Mouse (Mus musculus) myocyte (in vitro differentiated cells): ENCODE measurements around the gene Abt1. TPM values are rescaled to one million over a fixed set of nuclear protein-coding genes. Genes with fewer than 3 reads are reported as not detected.

Experiments used
- H3K27me3 ChIP-seq: one replicate; pipeline ENCODE4 v1.6.1; 2011; ENCODE audit not compliant: control insufficient read depth, insufficient read depth, insufficient read length
- H3K36me3 ChIP-seq: one replicate; pipeline ENCODE4 v1.6.1; 2011; ENCODE audit not compliant: control insufficient read depth, insufficient read depth
- H3K4me2 ChIP-seq: one replicate; pipeline ENCODE4 v1.6.1; 2011; ENCODE audit warnings: low read depth, control low read depth
- H3K4me3 ChIP-seq: one replicate; pipeline ENCODE4 v1.5.1; 2011; ENCODE audit warnings: mild to moderate bottlenecking, control low read depth, moderate library complexity
- H3K79me2 ChIP-seq: one replicate; pipeline ENCODE4 v1.6.1; 2011; ENCODE audit not compliant: control insufficient read depth, insufficient read depth
- H3ac ChIP-seq: one replicate; pipeline ENCODE4 v1.6.1; 2011; ENCODE audit not compliant: control insufficient read depth, insufficient read length
- CEBPB ChIP-seq: IDR thresholded peaks from 2 replicates; pipeline ENCODE4 v1.6.1; 2011; ENCODE audit warnings: mild to moderate bottlenecking, moderate library complexity; ENCODE audit not compliant: poor library complexity, insufficient read depth, severe bottlenecking
- E2F4 ChIP-seq: IDR thresholded peaks from one replicate; pipeline ENCODE4 v1.6.1; 2011; ENCODE audit warnings: mild to moderate bottlenecking, control low read depth, moderate library complexity; ENCODE audit not compliant: insufficient read depth
- MAX ChIP-seq: IDR thresholded peaks from one replicate; pipeline ENCODE4 v1.6.1; 2011; ENCODE audit warnings: low read depth, mild to moderate bottlenecking, control low read depth
- MYOD1 ChIP-seq, 3 experiments: IDR thresholded peaks; one replicate each; pipeline ENCODE4 v1.6.1; 2011; ENCODE audit warnings: control low read depth in 2 of 3, low read depth in 2 of 3, mild to moderate bottlenecking in 2 of 3, moderate library complexity in 1 of 3; ENCODE audit not compliant: insufficient read length in 2 of 3, control insufficient read depth in 1 of 3
- MYOG ChIP-seq, 3 experiments: IDR thresholded peaks; one replicate each; pipeline ENCODE4 v1.6.1; 2011; ENCODE audit warnings: control low read depth in 2 of 3, low read depth in 2 of 3, mild to moderate bottlenecking in 2 of 3; ENCODE audit not compliant: insufficient read length in 2 of 3, control insufficient read depth in 1 of 3, insufficient read depth in 1 of 3
- POLR2A ChIP-seq: IDR thresholded peaks from one replicate; pipeline ENCODE4 v1.6.1; 2011; ENCODE audit warnings: low read depth, mild to moderate bottlenecking, control low read depth, moderate library complexity; ENCODE audit not compliant: insufficient read length
- POLR2AphosphoS2 ChIP-seq: IDR thresholded peaks from one replicate; pipeline ENCODE4 v1.6.1; 2011; ENCODE audit warnings: low read depth, control low read depth; ENCODE audit not compliant: insufficient read length
- REST ChIP-seq: IDR thresholded peaks from one replicate; pipeline ENCODE4 v1.6.1; 2011; ENCODE audit warnings: mild to moderate bottlenecking, control low read depth, moderate library complexity; ENCODE audit not compliant: insufficient read depth, insufficient read length
- SRF ChIP-seq: IDR thresholded peaks from one replicate; pipeline ENCODE4 v1.6.1; 2011; ENCODE audit warnings: low read depth; ENCODE audit not compliant: control insufficient read depth, insufficient read length
- TCF12 ChIP-seq: IDR thresholded peaks from one replicate; pipeline ENCODE4 v1.6.1; 2011; ENCODE audit warnings: mild to moderate bottlenecking, control low read depth; ENCODE audit not compliant: poor library complexity, insufficient read depth, severe bottlenecking
- TCF3 ChIP-seq: IDR thresholded peaks from one replicate; pipeline ENCODE4 v1.6.1; 2011; ENCODE audit warnings: low read depth, control low read depth; ENCODE audit not compliant: insufficient read length
- USF1 ChIP-seq: IDR thresholded peaks from one replicate; pipeline ENCODE4 v1.6.1; 2011; ENCODE audit warnings: low read depth, mild to moderate bottlenecking, control low read depth, moderate library complexity
- polyA plus RNA-seq: library from polyadenylated mRNA; unstranded; fragments of >200 nt; fragmentation: generic; extraction: Trizol; gene quantifications from one replicate; pipeline ENCODE4 v1.2.1, GENCODE M21; 2012; ENCODE audit warnings: missing spikeins

Abt1 gene
- polyA plus RNA-seq, 1 experiment: 7.4 TPM

DNA sequence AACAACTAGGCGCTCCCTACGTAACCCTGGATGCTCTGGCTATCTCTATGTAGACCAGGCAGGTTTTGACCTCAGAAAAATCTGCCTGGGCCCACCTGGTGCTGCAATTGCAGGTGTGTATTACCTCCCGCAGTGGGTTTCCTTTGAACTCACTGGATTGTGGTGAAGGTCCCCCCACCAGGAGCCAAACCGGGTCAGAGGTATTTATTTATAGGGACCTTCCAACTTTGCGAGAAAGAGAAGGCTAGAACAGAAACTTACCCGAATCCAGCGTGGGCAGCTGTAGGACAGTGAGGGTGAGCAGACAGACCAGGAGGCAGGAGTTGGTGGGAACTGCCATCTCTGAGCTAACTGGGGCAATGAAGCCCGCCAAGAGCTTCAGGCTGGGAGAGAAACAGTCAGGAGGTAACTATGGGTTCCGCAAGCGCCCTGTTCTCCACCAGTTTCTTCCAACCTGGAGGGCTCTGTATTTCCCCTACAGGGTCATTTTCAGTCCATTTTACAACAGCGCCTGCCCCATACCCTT lies 41.2 kb upstream of the Abt1 start:
- H3ac ChIP-seq: no peak overlapping the region
- H3K36me3 ChIP-seq: no peaks in the 10 kb centered on the region
- H3K4me3 ChIP-seq: peak overlapping the region; percentile 31
- H3K79me2 ChIP-seq: no peaks in the 10 kb centered on the region
- no peak for TF ChIP-seq MYOD1 (IDR thresholded peaks at IDR 0.05; ENCODE audit: control insufficient read depth in 1 of 3, insufficient read length in 2 of 3, low read depth in 2 of 3)
- TF ChIP-seq CEBPB: no peak
- TF ChIP-seq POLR2A: no peak
- TF ChIP-seq POLR2AphosphoS2: no peak
- TF ChIP-seq MYOG (IDR thresholded peaks at IDR 0.05; ENCODE audit: control insufficient read depth in 1 of 3, insufficient read depth in 1 of 3, insufficient read length in 2 of 3, low read depth in 2 of 3): no peak
- no peak for TF ChIP-seq TCF3
- no peaks in the 10 kb centered on the region for H3K27me3 ChIP-seq
- peak overlapping the region; percentile 94 for H3K4me2 ChIP-seq

DNA sequence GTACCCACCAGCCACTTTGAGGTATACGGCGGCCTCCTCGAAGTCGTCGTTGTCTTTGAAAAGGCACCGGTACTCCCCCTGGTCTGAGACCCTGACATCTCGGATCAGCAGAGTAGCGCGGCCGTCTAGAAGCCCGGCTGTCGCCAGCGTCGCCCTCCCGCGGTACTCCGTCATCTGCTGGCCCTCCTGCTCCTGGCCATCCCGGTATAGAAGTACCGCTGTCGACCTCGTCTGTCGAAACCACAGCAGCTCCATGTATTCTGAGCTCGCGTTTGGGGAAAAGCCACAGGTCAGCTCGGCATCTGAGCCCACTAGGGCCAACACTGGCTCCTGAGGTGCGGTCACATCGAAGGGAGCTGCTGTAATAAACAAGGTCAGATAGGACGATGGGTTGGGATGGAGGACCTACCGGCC lies 40.6 kb upstream of the Abt1 start:
- TF ChIP-seq POLR2A: no peak
- TF ChIP-seq USF1: no peak
- TF ChIP-seq POLR2AphosphoS2: no peak
- TF ChIP-seq TCF12: no peak
- TF ChIP-seq MYOG (IDR thresholded peaks at IDR 0.05; ENCODE audit: control insufficient read depth in 1 of 3, insufficient read depth in 1 of 3, insufficient read length in 2 of 3, low read depth in 2 of 3): no peak
- TF ChIP-seq MYOD1 (IDR thresholded peaks at IDR 0.05; ENCODE audit: control insufficient read depth in 1 of 3, insufficient read length in 2 of 3, low read depth in 2 of 3): no peak
- TF ChIP-seq TCF3: no peak
- TF ChIP-seq MAX: no peak
- TF ChIP-seq E2F4: no peak
- TF ChIP-seq REST: no peak
- TF ChIP-seq SRF: no peak
- no peak for TF ChIP-seq CEBPB
- H3K4me2 ChIP-seq: peak overlapping the region; percentile 94
- no peak overlapping the region for H3ac ChIP-seq
- H3K4me3 ChIP-seq: peak overlapping the region; percentile 31
- no peaks in the 10 kb centered on the region for H3K27me3 ChIP-seq
- H3K36me3 ChIP-seq: no peaks in the 10 kb centered on the region
- H3K79me2 ChIP-seq: no peaks in the 10 kb centered on the region

DNA sequence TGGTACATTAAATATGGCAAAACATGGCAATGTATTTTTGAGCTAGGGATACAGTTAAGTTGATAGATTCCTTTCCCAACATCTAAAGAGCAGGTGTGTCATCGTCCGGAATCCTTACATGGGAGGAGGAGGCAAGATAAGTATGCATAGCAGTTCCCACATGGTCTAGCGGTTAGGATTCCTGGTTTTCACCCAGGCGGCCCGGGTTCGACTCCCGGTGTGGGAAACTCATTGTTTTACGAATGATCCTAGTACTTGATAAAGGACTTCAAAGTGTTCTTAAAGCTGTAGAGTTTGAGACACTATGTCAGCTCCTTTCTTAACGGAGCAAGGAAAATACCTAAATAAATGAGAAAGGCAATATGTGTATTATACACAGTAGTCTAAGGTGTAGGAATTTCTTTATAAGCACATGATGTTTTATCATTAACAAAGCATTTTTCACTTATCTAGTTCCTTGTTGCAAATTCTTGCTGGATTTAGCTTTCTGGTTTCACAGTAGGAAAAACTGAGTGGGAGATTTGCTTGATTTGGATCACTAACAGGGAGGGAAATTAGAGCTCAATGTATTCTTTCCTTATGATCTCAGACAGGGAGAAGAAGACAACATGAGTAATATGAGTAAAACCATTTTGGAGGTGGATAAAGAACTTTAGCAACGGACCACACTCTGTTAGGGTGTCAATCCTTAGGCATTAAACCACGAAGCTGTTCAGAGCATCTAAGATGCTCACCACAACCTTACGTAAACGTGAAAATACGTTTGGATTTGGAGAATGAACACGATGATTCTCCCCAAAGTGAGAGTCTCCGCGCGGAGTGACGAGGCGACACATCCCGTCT lies 39.9 kb upstream of the Abt1 start:
- H3ac ChIP-seq: no peak overlapping the region
- peak overlapping the region; percentile 31 for H3K4me3 ChIP-seq
- H3K36me3 ChIP-seq: no peaks in the 10 kb centered on the region
- H3K27me3 ChIP-seq: no peaks in the 10 kb centered on the region
- H3K4me2 ChIP-seq: peak overlapping the region; percentile 94
- H3K79me2 ChIP-seq: no peaks in the 10 kb centered on the region
- TF ChIP-seq MYOD1 (IDR thresholded peaks at IDR 0.05; ENCODE audit: control insufficient read depth in 1 of 3, insufficient read length in 2 of 3, low read depth in 2 of 3) (no peak), SRF (no peak), E2F4 (no peak), MYOG (IDR thresholded peaks at IDR 0.05; ENCODE audit: control insufficient read depth in 1 of 3, insufficient read depth in 1 of 3, insufficient read length in 2 of 3, low read depth in 2 of 3) (no peak), USF1 (no peak), TCF3 (no peak), POLR2A (no peak)

DNA sequence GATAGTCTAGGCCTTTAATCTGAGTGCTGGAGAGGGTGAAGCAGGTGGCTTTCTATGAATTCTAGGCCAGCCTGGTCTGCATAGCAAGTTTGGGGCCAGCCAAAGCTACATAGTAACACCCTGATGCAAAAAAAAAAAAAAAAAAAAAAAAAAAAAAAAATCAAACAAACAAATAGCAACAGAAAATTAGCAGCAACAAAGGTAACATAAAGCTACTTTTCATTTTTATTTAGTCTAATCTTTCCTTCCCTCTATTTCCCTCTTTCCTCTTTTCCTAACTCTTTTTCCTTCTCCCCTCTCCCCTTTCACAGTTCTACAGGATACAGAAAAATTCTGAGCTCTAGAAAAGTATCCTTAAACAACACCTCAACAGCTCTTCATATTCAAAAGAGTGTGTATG lies 39.0 kb upstream of the Abt1 start:
- TF ChIP-seq TCF12: no peak
- no peak for TF ChIP-seq TCF3
- TF ChIP-seq E2F4: no peak
- no peak for TF ChIP-seq MYOG (IDR thresholded peaks at IDR 0.05; ENCODE audit: control insufficient read depth in 1 of 3, insufficient read depth in 1 of 3, insufficient read length in 2 of 3, low read depth in 2 of 3)
- H3K27me3 ChIP-seq: no peaks in the 10 kb centered on the region
- H3K4me2 ChIP-seq: no peak overlapping the region
- H3K79me2 ChIP-seq: no peaks in the 10 kb centered on the region
- H3K36me3 ChIP-seq: no peaks in the 10 kb centered on the region
- no peak overlapping the region for H3ac ChIP-seq
- H3K4me3 ChIP-seq: no peak overlapping the region

DNA sequence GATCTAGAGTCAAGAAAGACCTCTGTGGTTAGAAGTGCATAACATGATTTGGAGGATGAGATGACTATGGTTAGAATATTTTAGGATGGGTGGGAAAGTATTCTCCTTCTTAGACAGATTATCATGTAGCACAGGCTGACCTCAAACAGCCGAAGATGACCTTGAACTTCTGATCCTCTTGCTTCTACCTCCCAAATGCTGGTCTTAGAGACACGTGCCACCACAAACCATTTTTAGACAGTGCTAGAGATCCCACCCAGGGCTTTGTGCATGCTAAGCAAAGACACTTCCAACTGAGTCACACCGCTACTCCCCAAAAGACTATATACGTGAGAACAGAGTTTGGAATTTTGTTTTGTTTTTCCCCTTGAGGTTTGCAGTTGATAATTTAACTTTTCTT lies 38.4 kb upstream of the Abt1 start:
- H3K4me3 ChIP-seq: no peak overlapping the region
- no peak overlapping the region for H3K4me2 ChIP-seq
- H3K79me2 ChIP-seq: no peaks in the 10 kb centered on the region
- H3K36me3 ChIP-seq: no peaks in the 10 kb centered on the region
- TF ChIP-seq E2F4: no peak
- TF ChIP-seq MYOG (IDR thresholded peaks at IDR 0.05; ENCODE audit: control insufficient read depth in 1 of 3, insufficient read depth in 1 of 3, insufficient read length in 2 of 3, low read depth in 2 of 3): no peak
- no peak for TF ChIP-seq TCF3
- no peak for TF ChIP-seq MAX
- TF ChIP-seq REST: no peak
- no peak for TF ChIP-seq USF1
- TF ChIP-seq POLR2A: no peak
- no peak for TF ChIP-seq SRF
- TF ChIP-seq CEBPB: no peak
- TF ChIP-seq POLR2AphosphoS2: no peak
- TF ChIP-seq TCF12: no peak
- TF ChIP-seq MYOD1 (IDR thresholded peaks at IDR 0.05; ENCODE audit: control insufficient read depth in 1 of 3, insufficient read length in 2 of 3, low read depth in 2 of 3): no peak
- H3K27me3 ChIP-seq: no peaks in the 10 kb centered on the region
- H3ac ChIP-seq: no peak overlapping the region
